Mouse (Mus musculus) heart, postnatal 0 days (tissue): ENCODE results near the gene Gria3. TPM values are rescaled to one million over a fixed set of nuclear protein-coding genes. Genes with fewer than 3 reads are reported as not detected.

Source experiments
- ATAC-seq: fragments of 200-750 bp; cut with Nextera tagmentation; 2 replicates; pipeline ENCODE4 v1.8.0; 2017; ENCODE audit warnings: low read depth, moderate number of reproducible peaks, moderate library complexity; ENCODE audit not compliant: insufficient read depth
- DNase-seq: peaks from one replicate; pipeline ENCODE4 v3.0.0-alpha.2; 2016; ENCODE audit warnings: low spot score
- H3K27ac ChIP-seq: fragments of 300-500 bp; sonication (generic); 2 replicates; pipeline ENCODE4 v1.5.1; 2014; ENCODE audit warnings: low read depth, mild to moderate bottlenecking
- H3K27me3 ChIP-seq: fragments of 300-500 bp; sonication (generic); 2 replicates; pipeline ENCODE4 v1.6.1; 2014; ENCODE audit warnings: low read length, mixed read lengths; ENCODE audit not compliant: control insufficient read depth, insufficient read depth
- H3K36me3 ChIP-seq: fragments of 300-500 bp; sonication (generic); replicated peaks from 2 replicates; pipeline ENCODE4 v1.6.1; 2014; ENCODE audit warnings: low read length, mixed read lengths; ENCODE audit not compliant: control insufficient read depth, insufficient read depth
- H3K4me1 ChIP-seq: fragments of 300-500 bp; sonication (generic); 2 replicates; pipeline ENCODE4 v1.6.1; 2014; ENCODE audit warnings: antibody characterized with exemption; ENCODE audit not compliant: control insufficient read depth, insufficient read depth
- H3K4me2 ChIP-seq: fragments of 300-500 bp; sonication (generic); 2 replicates; pipeline ENCODE4 v1.6.1; 2014; ENCODE audit warnings: low read depth, mild to moderate bottlenecking, low read length, moderate library complexity
- H3K4me3 ChIP-seq: fragments of 300-500 bp; sonication (generic); 2 replicates; pipeline ENCODE4 v1.5.1; 2014; ENCODE audit warnings: low read depth, low read length
- H3K9ac ChIP-seq: fragments of 300-500 bp; sonication (generic); replicated peaks from 2 replicates; pipeline ENCODE4 v1.6.1; 2014; ENCODE audit warnings: low read depth, low read length, mixed read lengths
- H3K9me3 ChIP-seq: fragments of 300-500 bp; sonication (generic); replicated peaks from 2 replicates; pipeline ENCODE4 v1.6.1; 2016; ENCODE audit warnings: low read length; ENCODE audit not compliant: control insufficient read depth
- CTCF ChIP-seq: IDR thresholded peaks from 2 replicates; pipeline ENCODE4 v1.5.1; 2016; ENCODE audit warnings: antibody characterized with exemption, control low read depth, low read depth
- EP300 ChIP-seq: IDR thresholded peaks from 2 replicates; pipeline ENCODE4 v1.6.1; 2016; ENCODE audit warnings: antibody characterized with exemption, low read depth
- WGBS: fragments of 180-500 bp; shearing (Covaris S2); extraction: QIAGEN DNeasy Blood & Tissue Kit; methylation state at CpG from one replicate; pipeline ENCODE4 v1.1.7; 2014; 5-methylcytosine and 5-hydroxymethylcytosine counted together
- microRNA-seq: library from miRNA; unstranded; fragments of <30 nt; microRNA quantifications from one replicate; pipeline ENCODE4, GENCODE M21; 2016
- polyA plus RNA-seq: library from polyadenylated mRNA; unstranded; fragments of >200 nt; fragmentation: Nextera tagmentation; extraction: Ambion mirVana; gene quantifications from 2 replicates; pipeline ENCODE4 v1.2.1, GENCODE M21; 2015
- total RNA-seq: library from RNA; depleted of rRNA; stranded (reverse); fragments of >200 nt; gene quantifications from 2 replicates; pipeline ENCODE4 v1.2.3, GENCODE M21; 2014; ENCODE audit warnings: low replicate concordance

Gria3 gene
- total and polyA plus RNA-seq, 2 experiments from 2014 or later, result 2.1 to 3.4 TPM

DNA sequence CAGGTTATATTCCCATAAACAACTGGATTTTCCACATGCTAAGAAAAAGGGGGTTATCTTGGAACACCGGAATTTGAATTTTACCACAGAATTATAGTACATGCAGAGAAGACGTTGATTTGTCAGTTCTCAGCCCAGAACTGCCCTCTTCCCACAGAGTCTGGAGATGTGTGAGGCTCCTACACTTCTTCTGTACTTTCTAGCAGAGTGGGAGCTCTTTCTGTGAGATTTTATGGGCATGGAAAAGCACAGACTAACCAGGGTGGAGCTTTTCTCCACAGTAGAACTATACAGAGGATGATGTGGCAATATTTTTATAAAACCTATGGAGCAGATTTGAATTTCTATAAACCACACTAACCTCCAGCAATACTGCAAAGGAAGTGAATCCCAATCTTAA lies 217.7 kb downstream of the Gria3 start:
- ATAC-seq (no peak), DNase-seq (no peak)
- WGBS, result 77% methylated on average over 2 of the region's 2 CpGs
- Histone ChIP-seq H3K9me3 (no peaks in the 10 kb centered on the region), H3K27ac (no peak overlapping the region), H3K4me3 (no peak overlapping the region), H3K4me2 (no peak overlapping the region), H3K36me3 (no peaks in the 10 kb centered on the region), H3K4me1 (no peaks in the 10 kb centered on the region), H3K9ac (no peak overlapping the region), H3K27me3 (no peaks in the 10 kb centered on the region)
- TF ChIP-seq CTCF, result no peak

DNA sequence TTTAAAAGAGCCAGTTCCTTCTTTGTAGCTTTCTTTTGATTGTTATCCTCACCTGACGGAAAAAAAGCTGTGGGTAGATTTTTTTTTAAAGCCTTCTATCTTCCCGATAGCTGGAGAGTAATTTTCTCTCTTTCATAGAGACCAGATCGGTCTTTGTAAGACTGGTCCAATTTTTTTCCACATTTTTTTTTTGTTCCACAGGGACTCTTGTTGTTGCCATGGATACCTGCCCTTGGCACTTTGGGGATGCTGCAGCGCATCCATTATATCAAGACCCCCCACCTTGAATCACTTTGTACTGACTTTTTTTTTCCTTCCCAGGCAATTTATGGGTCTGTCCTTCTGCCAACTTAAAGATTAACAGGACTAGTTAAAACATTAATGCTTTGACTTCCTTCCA lies 232.9 kb downstream of the Gria3 start:
- Histone ChIP-seq H3K9me3 (no peaks in the 10 kb centered on the region), H3K9ac (no peak overlapping the region), H3K4me1 (no peaks in the 10 kb centered on the region), H3K4me3 (no peak overlapping the region), H3K4me2 (no peak overlapping the region), H3K36me3 (no peaks in the 10 kb centered on the region), H3K27me3 (no peaks in the 10 kb centered on the region), H3K27ac (no peak overlapping the region)
- no peak for ATAC-seq
- WGBS, result 77% methylated on average over 4 of the region's 4 CpGs
- no peak for TF ChIP-seq EP300
- DNase-seq, result no peak

DNA sequence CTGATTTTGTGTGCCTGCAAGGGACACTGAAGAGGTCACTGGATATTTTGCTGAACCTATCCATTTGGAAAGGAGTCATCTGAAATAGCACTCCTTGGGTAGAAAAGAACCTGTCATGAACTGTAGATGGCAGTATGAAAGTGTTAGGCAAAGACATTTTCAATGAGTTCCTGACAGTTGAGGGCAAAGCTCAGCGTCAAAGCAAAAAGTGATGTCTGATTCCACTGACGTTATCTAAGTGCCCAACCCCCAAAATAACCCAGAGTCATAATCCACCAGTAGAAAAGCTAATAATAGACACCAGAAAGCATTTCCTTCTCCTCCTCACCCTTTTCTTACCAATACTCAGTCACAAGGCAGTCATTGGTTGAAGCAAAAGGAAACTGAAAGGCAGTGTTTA lies 244.3 kb downstream of the Gria3 start:
- 12% methylated on average over 2 of the region's 2 CpGs for WGBS
- Histone ChIP-seq H3K4me1 (no peaks in the 10 kb centered on the region), H3K27me3 (no peaks in the 10 kb centered on the region), H3K4me3 (no peak overlapping the region), H3K27ac (0 out of 2 replicates have a peak overlapping the region, but pooled peaks have one; percentile 1), H3K9me3 (no peaks in the 10 kb centered on the region), H3K4me2 (no peak overlapping the region), H3K9ac (no peak overlapping the region), H3K36me3 (no peaks in the 10 kb centered on the region)
- ATAC-seq (peak; percentile 55; the same call in 1 of the 2 replicates), DNase-seq (peak; percentile 43)
- TF ChIP-seq EP300, result no peak

DNA sequence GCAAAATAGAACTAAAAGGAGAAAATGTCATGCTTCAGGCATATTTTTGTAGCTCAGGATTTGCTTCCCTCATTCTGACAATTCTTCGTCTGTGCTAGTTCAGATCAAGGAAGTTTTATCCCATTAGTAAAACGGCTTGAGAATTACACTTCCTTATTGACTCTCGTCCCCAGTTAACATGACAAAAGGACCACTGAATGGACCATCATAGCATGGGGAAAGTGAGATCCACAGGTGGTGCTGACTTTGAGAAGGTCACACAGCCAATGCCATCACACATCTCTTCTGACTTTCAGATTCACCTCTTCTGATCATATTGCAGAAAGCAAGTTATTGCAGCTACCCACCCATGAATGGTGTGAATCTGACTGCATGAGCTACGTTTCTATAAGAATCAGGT lies 257.1 kb downstream of the Gria3 start:
- ATAC-seq (no peak), DNase-seq (no peak)
- no peaks in the 10 kb centered on the region for H3K36me3 ChIP-seq
- no peaks in the 10 kb centered on the region for H3K9me3 ChIP-seq
- H3K4me1 ChIP-seq, result no peaks in the 10 kb centered on the region
- TF ChIP-seq EP300, result no peak
- no peak for TF ChIP-seq CTCF
- H3K27ac ChIP-seq, result no peak overlapping the region
- WGBS, result 56% methylated on average over 4 of the region's 4 CpGs
- H3K4me2 ChIP-seq, result no peak overlapping the region
- H3K27me3 ChIP-seq, result no peaks in the 10 kb centered on the region
- H3K4me3 ChIP-seq, result no peak overlapping the region
- H3K9ac ChIP-seq, result no peak overlapping the region

DNA sequence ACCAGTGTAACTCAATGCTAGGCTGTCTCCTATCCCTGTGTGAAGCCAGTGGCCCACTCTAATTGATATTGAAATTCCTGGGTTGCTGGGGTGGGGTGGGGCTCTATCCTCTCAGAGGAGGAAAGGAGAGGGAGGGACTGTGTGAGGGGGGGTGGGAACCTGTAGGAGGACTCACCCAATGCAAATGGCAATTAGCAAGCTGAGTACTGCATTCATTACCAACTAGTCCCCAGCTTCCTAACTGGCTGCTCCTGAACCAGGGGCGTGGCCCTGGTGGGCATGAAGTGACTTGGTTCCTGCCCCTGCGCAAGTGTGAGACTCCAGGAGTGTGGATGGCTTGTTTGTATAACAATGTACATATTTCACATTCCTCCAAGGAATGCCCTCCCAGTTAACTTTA lies 288.2 kb downstream of the Gria3 start:
- TF ChIP-seq CTCF (no peak), EP300 (no peak)
- 51% methylated on average over 2 of the region's 2 CpGs for WGBS
- Histone ChIP-seq H3K9ac (no peak overlapping the region), H3K36me3 (no peaks in the 10 kb centered on the region), H3K4me2 (no peak overlapping the region), H3K27me3 (no peaks in the 10 kb centered on the region), H3K9me3 (no peaks in the 10 kb centered on the region), H3K27ac (no peak overlapping the region), H3K4me1 (no peaks in the 10 kb centered on the region), H3K4me3 (no peak overlapping the region)
- DNase-seq, result no peak
- no peak for ATAC-seq

DNA sequence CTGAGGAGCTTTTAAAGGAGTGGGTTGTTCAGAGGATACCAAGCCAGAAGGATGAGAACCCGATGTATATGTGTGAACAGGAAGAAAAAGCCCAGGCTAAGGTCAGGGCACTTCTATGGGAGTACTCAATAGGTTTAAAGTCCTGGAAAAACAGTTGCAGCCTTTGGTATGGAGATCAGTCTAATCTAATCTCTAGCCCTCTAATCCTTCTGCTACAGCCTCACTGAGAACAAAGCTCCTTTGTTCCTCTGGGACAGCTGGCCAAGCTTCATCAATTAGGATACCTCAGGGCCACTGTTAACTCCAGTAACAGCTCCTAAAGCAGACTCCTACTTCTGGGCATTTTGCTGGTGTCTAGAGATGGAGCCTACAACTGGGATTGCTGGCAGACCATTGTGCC lies 291.4 kb downstream of the Gria3 start:
- ATAC-seq (no peak), DNase-seq (no peak)
- no peaks in the 10 kb centered on the region for H3K9me3 ChIP-seq
- H3K4me3 ChIP-seq, result no peak overlapping the region
- H3K4me1 ChIP-seq, result no peaks in the 10 kb centered on the region
- 14% methylated on average over 1 of the region's 1 CpGs for WGBS
- H3K27ac ChIP-seq, result no peak overlapping the region
- H3K27me3 ChIP-seq, result no peaks in the 10 kb centered on the region
- TF ChIP-seq CTCF, result no peak
- TF ChIP-seq EP300, result no peak
- no peak overlapping the region for H3K9ac ChIP-seq
- no peak overlapping the region for H3K4me2 ChIP-seq
- H3K36me3 ChIP-seq, result no peaks in the 10 kb centered on the region

Small RNA genes lying within 50 kb of the gene (microRNA-seq; reads per million reads assigned to microRNA genes)
- not detected for gene Gm22413
